ENCODE assay signal across 9 mouse cellular contexts in the genomic region with DNA sequence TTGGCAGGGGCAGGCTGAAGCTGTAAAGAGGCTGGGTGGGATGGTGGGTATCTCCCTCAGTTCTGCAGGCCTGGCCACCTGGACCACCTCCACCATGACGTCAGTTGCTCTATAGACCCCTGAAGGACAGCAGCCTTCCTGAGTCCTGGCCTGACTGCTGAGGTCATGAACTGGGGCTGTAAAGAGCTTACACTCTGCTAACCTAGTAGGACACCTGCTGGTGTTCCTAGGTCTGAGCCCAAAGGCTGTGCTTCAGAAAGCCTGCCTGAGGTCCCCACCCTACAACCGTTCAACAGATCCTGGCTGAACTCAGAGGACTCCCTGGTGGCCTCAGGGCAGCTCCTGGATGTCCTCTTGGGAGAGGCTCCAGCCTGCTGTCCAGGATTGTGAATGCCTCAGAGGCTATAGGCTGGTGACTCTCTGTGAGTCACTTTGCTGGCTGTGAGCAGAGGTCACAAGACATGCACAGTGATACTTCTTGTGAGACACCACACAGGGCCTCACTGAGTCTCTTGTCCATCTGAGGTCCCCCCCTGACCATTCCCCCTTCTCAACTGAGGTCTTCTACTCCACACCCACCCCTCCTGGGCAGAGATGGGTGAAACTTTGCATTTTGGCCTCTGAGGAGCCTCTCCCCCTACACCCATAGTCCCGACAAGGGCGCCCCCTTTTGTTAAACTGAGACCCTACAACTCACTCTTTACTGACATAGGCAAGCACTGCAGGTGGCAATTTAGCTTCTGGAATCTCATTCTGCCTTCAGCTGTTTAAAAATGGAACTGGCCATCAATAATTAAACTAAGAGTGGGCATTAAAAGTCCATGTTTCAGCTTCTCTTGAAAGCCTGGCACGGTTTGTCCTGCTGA.
DNase-seq lines count a peak whose midpoint lies in the region; ATAC-seq and TF ChIP-seq lines count a peak whose summit lies in the region.
"Had no signal": no experiment of that assay in that cellular context is flagged by ENCODE, and none has a peak within 500 bp of the region (broad histone marks: within the 10 kb centered on the region; RNA-seq: fewer than 3 reads in every experiment).

No protein-coding gene starts in this region.

- H3K4me3 ChIP-seq in hindbrain, postnatal 0 days (ENCODE audit: low read length), result no peak overlapping the region
- no peak overlapping the region for H3K4me3 ChIP-seq in hindbrain, embryonic 16.5 days (ENCODE audit: low read length)
- no peak overlapping the region for H3K4me3 ChIP-seq in E14TG2a.4 (replicated peaks; ENCODE audit: low read length)

- 0 out of 2 replicates have a peak, but pooled peaks have one; percentile 18 for TF ChIP-seq CTCF in hindbrain, postnatal 0 days (IDR thresholded peaks at IDR 0.05; ENCODE audit: low read depth)
- peak; percentile 17 for TF ChIP-seq CTCF in E14TG2a.4 (conservative IDR thresholded peaks at IDR 0.05; ENCODE audit: low read length)

- H3K4me1 ChIP-seq in hindbrain, postnatal 0 days (ENCODE audit: insufficient read depth, low read length), result peaks cover 18% of the 10 kb centered on the region
- H3K4me1 ChIP-seq in hindbrain, embryonic 16.5 days (ENCODE audit: control insufficient read depth, insufficient read depth, low read depth, low read length), result peaks cover 18% of the 10 kb centered on the region
- peaks cover 24% of the 10 kb centered on the region for H3K4me1 ChIP-seq in E14TG2a.4 (replicated peaks; ENCODE audit: low read depth, low read length)

- no peaks in the 10 kb centered on the region for H3K9me3 ChIP-seq in hindbrain, postnatal 0 days (ENCODE audit: low read length)
- H3K9me3 ChIP-seq in hindbrain, embryonic 16.5 days (ENCODE audit: control insufficient read depth, low read length), result no peaks in the 10 kb centered on the region
- H3K9me3 ChIP-seq in E14TG2a.4 (ENCODE audit: low read length), result no peaks in the 10 kb centered on the region

- WGBS in hindbrain, postnatal 0 days, result 61% methylated on average over 5 of the region's 5 CpGs
- whole genome bisulfite sequencing in hindbrain, embryonic 16.5 days, result 37% methylated on average over 5 of the region's 5 CpGs

- no peak overlapping the region for H3K9ac ChIP-seq in hindbrain, postnatal 0 days (replicated peaks; ENCODE audit: low read length)
- no peak overlapping the region for H3K9ac ChIP-seq in hindbrain, embryonic 16.5 days (ENCODE audit: low read depth, low read length)
- H3K9ac ChIP-seq: lung, embryonic 14.5 days had no signal

- ATAC-seq in hindbrain, postnatal 0 days, result no peak
- ATAC-seq in hindbrain, embryonic 16.5 days, result no peak

- H3K4me2 ChIP-seq in hindbrain, postnatal 0 days (ENCODE audit: low read depth, low read length), result no peak overlapping the region
- H3K4me2 ChIP-seq in hindbrain, embryonic 16.5 days (ENCODE audit: low read length), result no peak overlapping the region
- H3K4me2 ChIP-seq: heart, embryonic 11.5 days; lung, embryonic 14.5 days had no signal

- peak; percentile 21 for DNase-seq in hindbrain, postnatal 0 days (ENCODE audit: low spot score)
- peak; percentile 28 for DNase-seq in adrenal gland, adult 8-10 months
- peak; percentile 71 for DNase-seq in lung, postnatal 36 days
- DNase-seq in cerebellum, adult 9-10 months, result no peak
- no peak for DNase-seq in left cerebral cortex, adult 11 months (ENCODE audit: low spot score)
- DNase-seq: lung, embryonic 14.5 days had no signal

- no peaks in the 10 kb centered on the region for H3K27me3 ChIP-seq in hindbrain, postnatal 0 days (ENCODE audit: insufficient read depth, low read length)
- no peaks in the 10 kb centered on the region for H3K27me3 ChIP-seq in hindbrain, embryonic 16.5 days (replicated peaks; ENCODE audit: control insufficient read depth, insufficient read depth, low read length)
- H3K27me3 ChIP-seq in E14TG2a.4 (ENCODE audit: insufficient read depth, low read length), result peaks cover 35% of the 10 kb centered on the region

- no peak overlapping the region for H3K27ac ChIP-seq in hindbrain, postnatal 0 days
- no peak overlapping the region for H3K27ac ChIP-seq in hindbrain, embryonic 16.5 days (ENCODE audit: low read depth, low read length)

- H3K36me3 ChIP-seq in hindbrain, postnatal 0 days (ENCODE audit: insufficient read depth, low read length), result no peaks in the 10 kb centered on the region
- no peaks in the 10 kb centered on the region for H3K36me3 ChIP-seq in hindbrain, embryonic 16.5 days (ENCODE audit: control insufficient read depth, insufficient read depth, low read length)
- no peaks in the 10 kb centered on the region for H3K36me3 ChIP-seq in E14TG2a.4 (ENCODE audit: insufficient read depth, low read length)

Comparison
In these comparisons a context has a peak if more than half of its experiments do, and no peak if none do; other contexts are left out.
1. DNase-seq: peak in hindbrain, postnatal 0 days (single experiment), adrenal gland, adult 8-10 months (single experiment) and lung, postnatal 36 days (single experiment); none in cerebellum, adult 9-10 months (single experiment) and left cerebral cortex, adult 11 months (single experiment).